Mouse (Mus musculus) liver, embryonic 12.5 days (tissue): ENCODE measurements around the gene Kcng3. TPM values are rescaled to one million over a fixed set of nuclear protein-coding genes. Genes with fewer than 3 reads are reported as not detected.

Experiments used
- ATAC-seq: fragments of 200-750 bp; cut with Nextera tagmentation; 2 replicates; pipeline ENCODE4 v1.8.0; 2017; ENCODE audit warnings: moderate number of reproducible peaks, mild to moderate bottlenecking, moderate library complexity
- H3K27ac ChIP-seq: fragments of 300-500 bp; sonication (generic); 2 replicates; pipeline ENCODE4 v1.5.1; 2016; ENCODE audit warnings: mild to moderate bottlenecking
- H3K27me3 ChIP-seq: fragments of 300-500 bp; sonication (generic); replicated peaks from 2 replicates; pipeline ENCODE4 v1.6.1; 2016; ENCODE audit warnings: mild to moderate bottlenecking, moderate library complexity
- H3K36me3 ChIP-seq: fragments of 300-500 bp; sonication (generic); 2 replicates; pipeline ENCODE4 v1.6.1; 2016; ENCODE audit warnings: mild to moderate bottlenecking, moderate library complexity
- H3K4me1 ChIP-seq: fragments of 300-500 bp; sonication (generic); 2 replicates; pipeline ENCODE4 v1.6.1; 2016
- H3K4me2 ChIP-seq: fragments of 300-500 bp; sonication (generic); 2 replicates; pipeline ENCODE4 v1.6.1; 2016; ENCODE audit warnings: mild to moderate bottlenecking, moderate library complexity
- H3K4me3 ChIP-seq: fragments of 300-500 bp; sonication (generic); 2 replicates; pipeline ENCODE4 v1.5.1; 2016; ENCODE audit warnings: mild to moderate bottlenecking, moderate library complexity
- H3K9ac ChIP-seq: fragments of 300-500 bp; sonication (generic); 2 replicates; pipeline ENCODE4 v1.6.1; 2016; ENCODE audit warnings: mild to moderate bottlenecking, moderate library complexity
- H3K9me3 ChIP-seq: fragments of 300-500 bp; sonication (generic); replicated peaks from 2 replicates; pipeline ENCODE4 v1.6.1; 2016; ENCODE audit warnings: mild to moderate bottlenecking, moderate library complexity
- WGBS: fragments of 180-500 bp; shearing (Covaris S2); methylation state at CpG from one replicate; pipeline ENCODE4 v1.1.7; 2016; ENCODE audit not compliant: insufficient replicate concordance; 5-methylcytosine and 5-hydroxymethylcytosine counted together
- polyA plus RNA-seq: library from polyadenylated mRNA; unstranded; fragments of >200 nt; fragmentation: Nextera tagmentation; extraction: Ambion mirVana; gene quantifications from 2 replicates; pipeline ENCODE4 v1.2.1, GENCODE M21; 2016

Kcng3 gene
- polyA plus RNA-seq, 1 experiment from 2014 or later = 0.06 TPM

GRCm38 (mm10) chr17:83572366-83572765 lies 59.3 kb downstream of the Kcng3 start:
- WGBS = 57% methylated on average over 4 of the region's 4 CpGs
- Histone ChIP-seq H3K36me3 (no peaks in the 10 kb centered on the region), H3K4me2 (no peak overlapping the region), H3K9me3 (no peaks in the 10 kb centered on the region), H3K27ac (no peak overlapping the region), H3K4me1 (peaks cover under 1% of the 10 kb centered on the region; the same call in 1 of the 2 replicates), H3K4me3 (no peak overlapping the region), H3K9ac (no peak overlapping the region), H3K27me3 (no peaks in the 10 kb centered on the region)
- no peak for ATAC-seq

- ATAC-seq = no peak; the same call in 1 of the 2 replicates
- no peak overlapping the region; the same call in 1 of the 2 replicates for H3K4me2 ChIP-seq
Measured at GRCm38 (mm10) chr17:83567375-83567774, 64.3 kb downstream of the Kcng3 start.

GRCm38 (mm10) chr17:83565506-83565905 lies 66.2 kb downstream of the Kcng3 start:
- no peaks in the 10 kb centered on the region for H3K9me3 ChIP-seq
- no peak for ATAC-seq

More at GRCm38 (mm10) chr17:83567375-83567774, 64.3 kb downstream of the Kcng3 start:
- H3K27ac ChIP-seq = peak overlapping the region; percentile 25
- no peak overlapping the region for H3K4me3 ChIP-seq
- no peaks in the 10 kb centered on the region for H3K9me3 ChIP-seq
- H3K27me3 ChIP-seq = no peaks in the 10 kb centered on the region
- no peak overlapping the region for H3K9ac ChIP-seq
- WGBS = 63% methylated on average over 8 of the region's 8 CpGs
- H3K4me1 ChIP-seq = peaks cover 29% of the 10 kb centered on the region
- no peaks in the 10 kb centered on the region for H3K36me3 ChIP-seq

GRCm38 (mm10) chr17:83564119-83564820 lies 67.4 kb downstream of the Kcng3 start:
- H3K4me3 ChIP-seq = no peak overlapping the region
- no peak for ATAC-seq
- 37% methylated on average over 12 of the region's 12 CpGs for WGBS
- H3K4me2 ChIP-seq = peak overlapping the region; percentile 27
- no peak overlapping the region for H3K27ac ChIP-seq
- H3K9ac ChIP-seq = no peak overlapping the region
- no peaks in the 10 kb centered on the region for H3K36me3 ChIP-seq
- no peaks in the 10 kb centered on the region for H3K27me3 ChIP-seq
- H3K4me1 ChIP-seq = peaks cover 44% of the 10 kb centered on the region
- no peaks in the 10 kb centered on the region for H3K9me3 ChIP-seq

More at GRCm38 (mm10) chr17:83565506-83565905, 66.2 kb downstream of the Kcng3 start:
- Histone ChIP-seq H3K27ac (no peak overlapping the region), H3K36me3 (no peaks in the 10 kb centered on the region), H3K4me3 (no peak overlapping the region), H3K27me3 (no peaks in the 10 kb centered on the region), H3K4me2 (no peak overlapping the region), H3K9ac (no peak overlapping the region), H3K4me1 (peaks cover 44% of the 10 kb centered on the region)
- 66% methylated on average over 4 of the region's 4 CpGs for WGBS

- Histone ChIP-seq H3K27ac (no peak overlapping the region), H3K9ac (no peak overlapping the region), H3K4me2 (peak overlapping the region; percentile 27), H3K9me3 (no peaks in the 10 kb centered on the region), H3K27me3 (no peaks in the 10 kb centered on the region), H3K4me3 (no peak overlapping the region), H3K4me1 (peaks cover 44% of the 10 kb centered on the region), H3K36me3 (no peaks in the 10 kb centered on the region)
- peak; percentile 30; the same call in 1 of the 2 replicates for ATAC-seq
- WGBS = 45% methylated on average over 10 of the region's 10 CpGs
Measured at GRCm38 (mm10) chr17:83563703-83564111, 68.0 kb downstream of the Kcng3 start.

GRCm38 (mm10) chr17:83562153-83563010 lies 69.3 kb downstream of the Kcng3 start:
- Histone ChIP-seq H3K27ac (peak overlapping the region; percentile 84), H3K9me3 (no peaks in the 10 kb centered on the region), H3K4me1 (peaks cover 44% of the 10 kb centered on the region), H3K36me3 (no peaks in the 10 kb centered on the region), H3K9ac (no peak overlapping the region; the same call in 1 of the 2 replicates), H3K27me3 (no peaks in the 10 kb centered on the region), H3K4me3 (no peak overlapping the region), H3K4me2 (peak overlapping the region; percentile 41)
- 56% methylated on average over 5 of the region's 5 CpGs for WGBS
- peak; percentile 96 for ATAC-seq

- Histone ChIP-seq H3K4me2 (no peak overlapping the region), H3K27ac (no peak overlapping the region), H3K9ac (no peak overlapping the region), H3K9me3 (no peaks in the 10 kb centered on the region), H3K36me3 (no peaks in the 10 kb centered on the region), H3K4me3 (no peak overlapping the region), H3K27me3 (no peaks in the 10 kb centered on the region), H3K4me1 (peaks cover 39% of the 10 kb centered on the region)
- 86% methylated on average over 8 of the region's 8 CpGs for WGBS
- no peak for ATAC-seq
Measured at GRCm38 (mm10) chr17:83559081-83559480, 72.6 kb downstream of the Kcng3 start.

- Histone ChIP-seq H3K9me3 (no peaks in the 10 kb centered on the region), H3K4me1 (peaks cover 6% of the 10 kb centered on the region), H3K27me3 (no peaks in the 10 kb centered on the region), H3K27ac (no peak overlapping the region), H3K4me3 (no peak overlapping the region), H3K9ac (no peak overlapping the region), H3K4me2 (no peak overlapping the region), H3K36me3 (no peaks in the 10 kb centered on the region)
- ATAC-seq = no peak
- WGBS = 57% methylated on average over 11 of the region's 11 CpGs
Measured at GRCm38 (mm10) chr17:83555836-83556235, 75.9 kb downstream of the Kcng3 start.

GRCm38 (mm10) chr17:83554997-83555396 lies 76.7 kb downstream of the Kcng3 start:
- Histone ChIP-seq H3K4me3 (no peak overlapping the region), H3K27ac (no peak overlapping the region), H3K36me3 (no peaks in the 10 kb centered on the region), H3K9ac (no peak overlapping the region), H3K4me2 (no peak overlapping the region), H3K4me1 (peaks cover 6% of the 10 kb centered on the region), H3K27me3 (no peaks in the 10 kb centered on the region), H3K9me3 (no peaks in the 10 kb centered on the region)
- WGBS = 82% methylated on average over 7 of the region's 7 CpGs
- no peak for ATAC-seq

GRCm38 (mm10) chr17:83548501-83549233 lies 83.0 kb downstream of the Kcng3 start:
- H3K27me3 ChIP-seq = peaks cover 48% of the 10 kb centered on the region
- H3K9ac ChIP-seq = no peak overlapping the region
- 23% methylated on average over 12 of the region's 12 CpGs for WGBS
- H3K4me1 ChIP-seq = peaks cover 20% of the 10 kb centered on the region
- peak; percentile 49; the same call in 1 of the 2 replicates for ATAC-seq
- peak overlapping the region; percentile 12 for H3K4me2 ChIP-seq
- no peak overlapping the region for H3K27ac ChIP-seq
- H3K36me3 ChIP-seq = no peaks in the 10 kb centered on the region
- no peak overlapping the region for H3K4me3 ChIP-seq
- H3K9me3 ChIP-seq = no peaks in the 10 kb centered on the region

- H3K4me1 ChIP-seq = peaks cover 20% of the 10 kb centered on the region
- no peaks in the 10 kb centered on the region for H3K9me3 ChIP-seq
- no peak for ATAC-seq
- no peak overlapping the region for H3K4me3 ChIP-seq
- WGBS = 62% methylated on average over 10 of the region's 10 CpGs
- no peak overlapping the region for H3K27ac ChIP-seq
- H3K9ac ChIP-seq = no peak overlapping the region
- peaks cover 48% of the 10 kb centered on the region for H3K27me3 ChIP-seq
- no peaks in the 10 kb centered on the region for H3K36me3 ChIP-seq
- no peak overlapping the region for H3K4me2 ChIP-seq
Measured at GRCm38 (mm10) chr17:83547145-83547544, 84.5 kb downstream of the Kcng3 start.
